Mouse (Mus musculus) frontal cortex, adult 2 months (tissue): ENCODE measurements around the gene Cdh13. TPM values are rescaled to one million over a fixed set of nuclear protein-coding genes. Genes with fewer than 3 reads are reported as not detected.

Experiments used
- DNase-seq, 2 experiments: peaks; one replicate each; pipeline ENCODE4 v3.0.0; 2022; ENCODE audit warnings: low spot score in 1 of 2; ENCODE audit errors: extremely low spot score in 1 of 2
- polyA plus RNA-seq: library from polyadenylated mRNA; depleted of rRNA; stranded (reverse); fragments of >200 nt; gene quantifications from 2 replicates; pipeline ENCODE4 v1.2.3, GENCODE M21; 2012

Cdh13 gene
- polyA plus RNA-seq, 1 experiment = 44.9 TPM

GRCm38 (mm10) chr8:119000595-119000994 lies 717.1 kb downstream of the Cdh13 start:
- DNase-seq = peak in 1 of 2 experiments; percentile 48

- no peak for DNase-seq
Observed at GRCm38 (mm10) chr8:119004821-119005220, 721.3 kb downstream of the Cdh13 start.

GRCm38 (mm10) chr8:119018675-119019074 lies 735.1 kb downstream of the Cdh13 start:
- peak in 1 of 2 experiments; percentile 39 for DNase-seq

GRCm38 (mm10) chr8:119020781-119021180 lies 737.2 kb downstream of the Cdh13 start:
- peak; percentile 71 to 82 for DNase-seq

GRCm38 (mm10) chr8:119021478-119021877 lies 737.9 kb downstream of the Cdh13 start:
- no peak for DNase-seq

GRCm38 (mm10) chr8:119022301-119022870 lies 738.9 kb downstream of the Cdh13 start:
- no peak for DNase-seq

GRCm38 (mm10) chr8:119033398-119033797 lies 749.9 kb downstream of the Cdh13 start:
- DNase-seq = no peak

GRCm38 (mm10) chr8:119034037-119034436 lies 750.5 kb downstream of the Cdh13 start:
- no peak for DNase-seq

- DNase-seq = peak; percentile 38 to 75
Observed at GRCm38 (mm10) chr8:119035126-119035525, 751.6 kb downstream of the Cdh13 start.

GRCm38 (mm10) chr8:119037571-119037970 lies 754.0 kb downstream of the Cdh13 start:
- no peak for DNase-seq

- no peak for DNase-seq
Observed at GRCm38 (mm10) chr8:119039358-119039757, 755.8 kb downstream of the Cdh13 start.

- DNase-seq = no peak
Observed at GRCm38 (mm10) chr8:119057876-119058275, 774.3 kb downstream of the Cdh13 start.

- DNase-seq = peak in 1 of 2 experiments; percentile 19
Observed at GRCm38 (mm10) chr8:119061671-119062070, 778.1 kb downstream of the Cdh13 start.

- DNase-seq = peak in 1 of 2 experiments; percentile 84
Observed at GRCm38 (mm10) chr8:119064523-119064922, 781.0 kb downstream of the Cdh13 start.

GRCm38 (mm10) chr8:119072291-119072690 lies 788.8 kb downstream of the Cdh13 start:
- no peak for DNase-seq

GRCm38 (mm10) chr8:119085022-119085421 lies 801.5 kb downstream of the Cdh13 start:
- DNase-seq = no peak

GRCm38 (mm10) chr8:119098261-119098660 lies 814.7 kb downstream of the Cdh13 start:
- peak in 1 of 2 experiments; percentile 28 for DNase-seq

GRCm38 (mm10) chr8:119102871-119103270 lies 819.3 kb downstream of the Cdh13 start:
- no peak for DNase-seq

GRCm38 (mm10) chr8:119109655-119110054 lies 826.1 kb downstream of the Cdh13 start:
- DNase-seq = no peak

GRCm38 (mm10) chr8:119112861-119113260 lies 829.3 kb downstream of the Cdh13 start:
- no peak for DNase-seq

GRCm38 (mm10) chr8:119121236-119121635 lies 837.7 kb downstream of the Cdh13 start:
- DNase-seq = no peak

GRCm38 (mm10) chr8:119127841-119128240 lies 844.3 kb downstream of the Cdh13 start:
- DNase-seq = no peak

- no peak for DNase-seq
Observed at GRCm38 (mm10) chr8:119128266-119128665, 844.7 kb downstream of the Cdh13 start.
